Mouse (Mus musculus): Measurements from ENCODE around the gene Frmd4a.

DNA sequence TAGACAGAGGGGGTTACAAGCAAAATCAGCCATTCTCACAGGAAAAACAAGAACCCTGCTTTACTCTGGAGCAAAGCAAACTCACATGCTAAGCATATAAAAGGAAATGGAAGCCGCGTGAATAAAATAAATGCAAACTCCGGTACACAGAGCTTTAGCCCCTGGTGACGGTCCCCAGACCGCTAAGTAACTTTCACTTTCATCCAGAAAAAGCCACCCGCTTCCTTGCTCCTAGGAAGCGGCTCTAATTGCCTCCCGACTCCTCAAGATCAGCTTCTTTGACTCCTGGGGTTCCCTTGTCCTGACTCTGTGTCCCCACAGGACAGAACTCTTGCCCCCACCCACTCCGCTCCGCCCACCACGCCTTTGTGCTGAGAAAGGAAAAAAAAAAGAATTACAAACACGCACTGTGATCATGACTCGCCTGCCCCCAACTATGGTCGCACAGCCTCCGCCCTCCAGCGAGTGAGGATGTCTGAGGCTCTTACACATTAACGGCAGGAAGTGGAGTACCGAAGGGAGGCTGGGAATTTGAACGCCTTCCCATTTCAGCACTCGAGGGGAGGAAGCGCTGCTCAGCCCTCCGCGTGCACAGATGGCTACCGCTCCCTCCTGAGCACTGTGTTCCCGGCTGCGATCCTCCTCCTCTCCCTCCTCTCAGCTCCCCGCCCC is 541.8 kb downstream of the Frmd4a start:
- TF ChIP-seq CTCF (IDR thresholded peaks at IDR 0.05; ENCODE audit: control insufficient read depth, insufficient read depth, low read length) (no peak), POLR2A (IDR thresholded peaks at IDR 0.05; ENCODE audit: borderline replicate concordance, control insufficient read depth, low read depth, low read length) (peak; percentile 83)

Data from bone marrow, adult 2 months (tissue).